Mouse (Mus musculus) heart, embryonic 13.5 days (tissue): ENCODE measurements around the gene Fxyd5. TPM values are rescaled to one million over a fixed set of nuclear protein-coding genes. Genes with fewer than 3 reads are reported as not detected.
A peak's percentile ranks its signal among the peaks of the same experiment; 100 is the strongest.

ENCODE experiments used
- ATAC-seq: fragments of 200-750 bp; cut with Nextera tagmentation; 2 replicates; pipeline ENCODE4 v1.8.0; 2017; ENCODE audit warnings: moderate TSS enrichment; ENCODE audit not compliant: insufficient number of reproducible peaks, low FRiP score, low TSS enrichment; ENCODE audit errors: extremely low read depth
- H3K27ac ChIP-seq: fragments of 300-500 bp; sonication (generic); replicated peaks from 2 replicates; pipeline ENCODE4 v1.5.1; 2015; ENCODE audit warnings: moderate library complexity, mild to moderate bottlenecking, inconsistent platforms
- H3K27me3 ChIP-seq: fragments of 300-500 bp; sonication (generic); replicated peaks from 2 replicates; pipeline ENCODE4 v1.6.1; 2015; ENCODE audit warnings: mild to moderate bottlenecking, inconsistent platforms
- H3K36me3 ChIP-seq: fragments of 300-500 bp; sonication (generic); 2 replicates; pipeline ENCODE4 v1.6.1; 2015; ENCODE audit warnings: mild to moderate bottlenecking, inconsistent platforms
- H3K4me1 ChIP-seq: fragments of 300-500 bp; sonication (generic); 2 replicates; pipeline ENCODE4 v1.6.1; 2015; ENCODE audit warnings: inconsistent platforms
- H3K4me2 ChIP-seq: fragments of 300-500 bp; sonication (generic); 2 replicates; pipeline ENCODE4 v1.6.1; 2015; ENCODE audit warnings: inconsistent platforms, mild to moderate bottlenecking, moderate library complexity
- H3K4me3 ChIP-seq: fragments of 300-500 bp; sonication (generic); 2 replicates; pipeline ENCODE4 v1.5.1; 2015; ENCODE audit warnings: moderate library complexity, mild to moderate bottlenecking, inconsistent platforms
- H3K9ac ChIP-seq: fragments of 300-500 bp; sonication (generic); 2 replicates; pipeline ENCODE4 v1.6.1; 2015; ENCODE audit warnings: inconsistent platforms, mild to moderate bottlenecking, moderate library complexity
- H3K9me3 ChIP-seq: fragments of 300-500 bp; sonication (generic); 2 replicates; pipeline ENCODE4 v1.6.1; 2016; ENCODE audit warnings: inconsistent platforms
- WGBS: fragments of 180-500 bp; shearing (Covaris S2); methylation state at CpG from one replicate; pipeline ENCODE4 v1.1.7; 2015; ENCODE audit warnings: mixed read lengths; 5-methylcytosine and 5-hydroxymethylcytosine counted together
- polyA plus RNA-seq: library from polyadenylated mRNA; unstranded; fragments of >200 nt; fragmentation: Nextera tagmentation; extraction: Ambion mirVana; gene quantifications from 2 replicates; pipeline ENCODE4 v1.2.1, GENCODE M21; 2015

The Fxyd5 gene
- polyA plus RNA-seq, 1 experiment from 2014 or later = 35.5 TPM

- Histone ChIP-seq H3K9me3 (no peaks in the 10 kb centered on the region), H3K9ac (no peak overlapping the region), H3K36me3 (no peaks in the 10 kb centered on the region), H3K4me3 (no peak overlapping the region), H3K27ac (no peak overlapping the region), H3K4me1 (peaks cover 12% of the 10 kb centered on the region), H3K4me2 (no peak overlapping the region), H3K27me3 (0 out of 2 replicates have a peak, but pooled peaks cover 7% of the 10 kb centered on the region)
- 74% methylated on average over 12 of the region's 12 CpGs for WGBS
- no peak for ATAC-seq
Measured at GRCm38 (mm10) chr7:31063074-31063560, 20.8 kb upstream of the Fxyd5 start.

- Histone ChIP-seq H3K27me3 (0 out of 2 replicates have a peak, but pooled peaks cover 7% of the 10 kb centered on the region), H3K36me3 (no peaks in the 10 kb centered on the region), H3K4me1 (peaks cover 13% of the 10 kb centered on the region), H3K9me3 (no peaks in the 10 kb centered on the region), H3K27ac (no peak overlapping the region), H3K4me2 (no peak overlapping the region), H3K4me3 (no peak overlapping the region), H3K9ac (no peak overlapping the region)
- no peak for ATAC-seq
- 72% methylated on average over 7 of the region's 7 CpGs for WGBS
Measured at GRCm38 (mm10) chr7:31060621-31061010, 18.3 kb upstream of the Fxyd5 start.

GRCm38 (mm10) chr7:31059919-31060620, 17.8 kb upstream of the Fxyd5 start:
- 66% methylated on average over 11 of the region's 11 CpGs for WGBS
- Histone ChIP-seq H3K27ac (no peak overlapping the region), H3K27me3 (0 out of 2 replicates have a peak, but pooled peaks cover 7% of the 10 kb centered on the region), H3K4me3 (no peak overlapping the region), H3K9ac (no peak overlapping the region), H3K36me3 (no peaks in the 10 kb centered on the region), H3K4me1 (peaks cover 17% of the 10 kb centered on the region), H3K4me2 (no peak overlapping the region), H3K9me3 (no peaks in the 10 kb centered on the region)
- no peak for ATAC-seq

- Histone ChIP-seq H3K9me3 (no peaks in the 10 kb centered on the region), H3K4me1 (peaks cover 27% of the 10 kb centered on the region), H3K27me3 (no peaks in the 10 kb centered on the region), H3K4me2 (no peak within 1 kb of the TSS), H3K36me3 (no peaks in the 10 kb centered on the region), H3K4me3 (no peak within 1 kb of the TSS), H3K9ac (no peak within 1 kb of the TSS), H3K27ac (no peak within 1 kb of the TSS)
- WGBS = 2% methylated on average over 2 of the region's 2 CpGs
- no peak for ATAC-seq
Measured at GRCm38 (mm10) chr7:31059108-31059507, 16.8 kb upstream of the Fxyd5 start, which contains the start of gene Lgi4. Gene Lgi4, plus strand, starts transcription at chr7:31059342.

- H3K4me2 ChIP-seq = no peak overlapping the region
- 82% methylated on average over 6 of the region's 6 CpGs for WGBS
- no peak overlapping the region for H3K9ac ChIP-seq
- H3K4me3 ChIP-seq = no peak overlapping the region
- no peaks in the 10 kb centered on the region for H3K9me3 ChIP-seq
- H3K27me3 ChIP-seq = peaks cover 3% of the 10 kb centered on the region; the same call in 1 of the 2 replicates
- ATAC-seq = no peak
- peaks cover 36% of the 10 kb centered on the region for H3K4me1 ChIP-seq
- H3K27ac ChIP-seq = no peak overlapping the region
- H3K36me3 ChIP-seq = no peaks in the 10 kb centered on the region
Measured at GRCm38 (mm10) chr7:31058211-31058610, 15.9 kb upstream of the Fxyd5 start.

GRCm38 (mm10) chr7:31057730-31058129, 15.4 kb upstream of the Fxyd5 start:
- Histone ChIP-seq H3K9me3 (no peaks in the 10 kb centered on the region), H3K9ac (no peak overlapping the region), H3K4me2 (no peak overlapping the region), H3K27ac (no peak overlapping the region), H3K4me1 (peaks cover 40% of the 10 kb centered on the region), H3K36me3 (no peaks in the 10 kb centered on the region), H3K27me3 (peaks cover 8% of the 10 kb centered on the region), H3K4me3 (no peak overlapping the region)
- 65% methylated on average over 5 of the region's 5 CpGs for WGBS
- ATAC-seq = no peak

- no peaks in the 10 kb centered on the region for H3K36me3 ChIP-seq
- no peaks in the 10 kb centered on the region for H3K9me3 ChIP-seq
- H3K4me1 ChIP-seq = peaks cover 47% of the 10 kb centered on the region
- H3K4me2 ChIP-seq = peak within 1 kb of the TSS; percentile 69
- 59% methylated on average over 2 of the region's 2 CpGs for WGBS
- peaks cover 14% of the 10 kb centered on the region for H3K27me3 ChIP-seq
- H3K4me3 ChIP-seq = no peak within 1 kb of the TSS
- no peak for ATAC-seq
- peak within 1 kb of the TSS; percentile 82 for H3K9ac ChIP-seq
- H3K27ac ChIP-seq = peak within 1 kb of the TSS; percentile 94
Measured at GRCm38 (mm10) chr7:31057071-31057470, 14.8 kb upstream of the Fxyd5 start, which contains the start of gene Fxyd1. Gene Fxyd1, minus strand, starts transcription at chr7:31057199.

- Histone ChIP-seq H3K27ac (peak overlapping the region; percentile 94), H3K4me1 (peaks cover 53% of the 10 kb centered on the region), H3K4me2 (no peak overlapping the region), H3K36me3 (no peaks in the 10 kb centered on the region), H3K4me3 (no peak overlapping the region), H3K9ac (peak overlapping the region; percentile 82; the same call in 1 of the 2 replicates), H3K9me3 (no peaks in the 10 kb centered on the region), H3K27me3 (peaks cover 20% of the 10 kb centered on the region)
- no peak for ATAC-seq
- 72% methylated on average over 7 of the region's 7 CpGs for WGBS
Measured at GRCm38 (mm10) chr7:31056448-31056847, 14.2 kb upstream of the Fxyd5 start.

GRCm38 (mm10) chr7:31055883-31056282, 13.6 kb upstream of the Fxyd5 start:
- Histone ChIP-seq H3K9ac (peak overlapping the region; percentile 82), H3K4me3 (no peak overlapping the region), H3K9me3 (no peaks in the 10 kb centered on the region), H3K36me3 (no peaks in the 10 kb centered on the region), H3K27me3 (peaks cover 26% of the 10 kb centered on the region), H3K4me2 (peak overlapping the region; percentile 69), H3K4me1 (peaks cover 59% of the 10 kb centered on the region), H3K27ac (peak overlapping the region; percentile 94)
- WGBS = 27% methylated on average over 3 of the region's 4 CpGs
- ATAC-seq = no peak

- Histone ChIP-seq H3K27ac (peak overlapping the region; percentile 94), H3K9me3 (no peaks in the 10 kb centered on the region), H3K9ac (peak overlapping the region; percentile 82), H3K4me1 (peaks cover 63% of the 10 kb centered on the region), H3K27me3 (peaks cover 31% of the 10 kb centered on the region), H3K4me3 (peak overlapping the region; percentile 53), H3K36me3 (no peaks in the 10 kb centered on the region), H3K4me2 (peak overlapping the region; percentile 69)
- ATAC-seq = peak; percentile 69
- WGBS = 11% methylated on average over 10 of the region's 10 CpGs
Measured at GRCm38 (mm10) chr7:31055354-31055824, 13.1 kb upstream of the Fxyd5 start.

- H3K27me3 ChIP-seq = peaks cover 37% of the 10 kb centered on the region
- peak overlapping the region; percentile 82 for H3K9ac ChIP-seq
- no peaks in the 10 kb centered on the region for H3K9me3 ChIP-seq
- H3K4me3 ChIP-seq = peak overlapping the region; percentile 53
- H3K4me2 ChIP-seq = peak overlapping the region; percentile 69
- H3K27ac ChIP-seq = peak overlapping the region; percentile 94
- WGBS = 21% methylated on average over 11 of the region's 11 CpGs
- peak; percentile 16; the same call in 1 of the 2 replicates for ATAC-seq
- no peaks in the 10 kb centered on the region for H3K36me3 ChIP-seq
- peaks cover 69% of the 10 kb centered on the region for H3K4me1 ChIP-seq
Measured at GRCm38 (mm10) chr7:31054661-31055320, 12.5 kb upstream of the Fxyd5 start.
